Mouse (Mus musculus) kidney, postnatal 0 days (tissue): ENCODE results near the gene Armc2. TPM values are rescaled to one million over a fixed set of nuclear protein-coding genes. Genes with fewer than 3 reads are reported as not detected.

Experiments
- ATAC-seq: fragments of 200-750 bp; cut with Nextera tagmentation; replicated peaks from 2 replicates; pipeline ENCODE4 v1.8.0; 2017; ENCODE audit warnings: low read depth, moderate number of reproducible peaks, moderate TSS enrichment, moderate library complexity; ENCODE audit not compliant: low FRiP score
- DNase-seq: peaks from one replicate; pipeline ENCODE4 v3.0.0-alpha.2; 2016; ENCODE audit warnings: low spot score
- H3K27ac ChIP-seq: fragments of 300-500 bp; sonication (generic); 2 replicates; pipeline ENCODE4 v1.5.1; 2014; ENCODE audit warnings: mild to moderate bottlenecking
- H3K27me3 ChIP-seq: fragments of 300-500 bp; sonication (generic); 2 replicates; pipeline ENCODE4 v1.6.1; 2014; ENCODE audit warnings: low read length, mixed read lengths; ENCODE audit not compliant: insufficient read depth
- H3K36me3 ChIP-seq: fragments of 300-500 bp; sonication (generic); 2 replicates; pipeline ENCODE4 v1.6.1; 2014; ENCODE audit warnings: low read length, mixed read lengths; ENCODE audit not compliant: insufficient read depth
- H3K4me1 ChIP-seq: fragments of 300-500 bp; sonication (generic); replicated peaks from 2 replicates; pipeline ENCODE4 v1.6.1; 2014; ENCODE audit warnings: antibody characterized with exemption, low read length, mixed read lengths; ENCODE audit not compliant: insufficient read depth
- H3K4me2 ChIP-seq: fragments of 300-500 bp; sonication (generic); 2 replicates; pipeline ENCODE4 v1.6.1; 2014; ENCODE audit warnings: mild to moderate bottlenecking, low read length, moderate library complexity, mixed read lengths
- H3K4me3 ChIP-seq: fragments of 300-500 bp; sonication (generic); replicated peaks from 2 replicates; pipeline ENCODE4 v1.5.1; 2014; ENCODE audit warnings: low read depth, low read length
- H3K9ac ChIP-seq: fragments of 300-500 bp; sonication (generic); 2 replicates; pipeline ENCODE4 v1.6.1; 2014; ENCODE audit warnings: low read depth, low read length
- H3K9me3 ChIP-seq: fragments of 300-500 bp; sonication (generic); replicated peaks from 2 replicates; pipeline ENCODE4 v1.6.1; 2016; ENCODE audit warnings: low read length, inconsistent platforms, mixed read lengths
- CTCF ChIP-seq: IDR thresholded peaks from 2 replicates; pipeline ENCODE4 v1.5.1; 2016; ENCODE audit warnings: antibody characterized with exemption, low read depth, mild to moderate bottlenecking, moderate library complexity
- WGBS: fragments of 180-500 bp; shearing (Covaris S2); extraction: QIAGEN DNeasy Blood & Tissue Kit; methylation state at CpG from one replicate; pipeline ENCODE4 v1.1.7; 2014; 5-methylcytosine and 5-hydroxymethylcytosine counted together
- polyA plus RNA-seq: library from polyadenylated mRNA; unstranded; fragments of >200 nt; fragmentation: Nextera tagmentation; extraction: Ambion mirVana; gene quantifications from 2 replicates; pipeline ENCODE4 v1.2.1, GENCODE M21; 2015

Gene Armc2
- polyA plus RNA-seq, 1 experiment from 2014 or later: 0.71 TPM

DNA sequence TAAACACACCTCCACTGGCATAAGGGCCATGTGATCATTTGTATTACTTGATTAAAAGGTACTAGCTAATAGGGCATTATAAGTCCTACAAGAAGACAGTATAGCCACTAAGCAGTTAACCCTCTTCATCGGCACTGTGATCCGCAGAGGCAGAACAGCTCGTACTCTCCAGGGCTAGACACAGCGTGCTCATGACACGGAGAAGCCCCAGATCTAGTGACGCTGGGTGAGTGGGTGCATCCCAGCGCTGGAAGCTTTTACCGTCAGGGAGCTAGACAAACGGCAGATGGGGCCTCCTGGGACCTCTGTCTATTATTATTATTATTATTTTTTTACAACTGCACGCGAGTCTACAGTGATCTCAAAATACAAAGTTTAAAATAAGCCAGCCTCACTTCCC, 9.1 kb upstream of the Armc2 start:
- ATAC-seq (no peak), DNase-seq (no peak)
- no peak overlapping the region for H3K27ac ChIP-seq
- H3K36me3 ChIP-seq: no peaks in the 10 kb centered on the region
- no peak overlapping the region for H3K9ac ChIP-seq
- H3K4me3 ChIP-seq: no peak overlapping the region
- no peak for TF ChIP-seq CTCF
- H3K4me1 ChIP-seq: no peaks in the 10 kb centered on the region
- peak overlapping the region; percentile 37 for H3K4me2 ChIP-seq
- 33% methylated on average over 11 of the region's 11 CpGs for WGBS
- H3K27me3 ChIP-seq: no peaks in the 10 kb centered on the region
- no peaks in the 10 kb centered on the region for H3K9me3 ChIP-seq

DNA sequence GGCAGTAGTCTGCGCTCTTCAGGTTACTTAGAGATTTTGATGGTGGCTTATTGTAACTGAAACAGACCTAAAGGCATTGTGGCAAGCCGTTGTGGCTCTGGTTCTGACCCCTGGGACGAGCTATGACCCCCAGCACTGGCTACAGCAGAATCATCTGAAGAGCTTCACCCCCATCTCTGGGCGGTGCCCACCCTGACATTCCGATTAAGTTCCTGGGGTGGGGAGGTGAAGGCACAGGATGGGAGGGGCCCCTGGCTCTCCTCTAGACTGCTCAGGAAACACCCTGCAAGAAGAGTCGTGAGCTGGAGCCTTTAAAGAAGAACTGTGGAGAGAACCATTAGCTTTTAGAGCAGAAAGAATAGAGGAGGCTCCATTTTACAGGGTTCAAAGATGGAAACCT, 6.2 kb upstream of the Armc2 start:
- H3K27ac ChIP-seq: no peak overlapping the region
- 67% methylated on average over 6 of the region's 6 CpGs for WGBS
- TF ChIP-seq CTCF: no peak

DNA sequence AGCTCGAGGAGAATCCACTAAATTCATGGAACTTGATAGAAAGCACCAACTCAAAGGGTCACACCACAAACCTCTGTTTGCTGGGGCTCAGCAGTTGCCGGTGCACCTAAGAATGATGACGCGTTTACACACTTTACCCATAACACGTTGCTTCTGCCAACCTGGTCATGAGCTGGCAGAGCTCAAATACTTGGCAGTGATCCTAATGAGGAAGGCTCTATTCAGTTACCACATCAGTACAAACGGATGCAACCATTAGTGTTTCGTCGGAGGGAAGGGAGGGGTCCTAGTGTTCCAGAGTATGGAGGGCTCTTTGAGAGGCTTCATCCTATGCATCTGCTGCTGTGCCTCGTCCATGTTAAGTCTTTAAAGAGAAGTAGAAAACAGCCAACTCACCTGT, 3.3 kb upstream of the Armc2 start:
- H3K9ac ChIP-seq: no peak overlapping the region
- DNase-seq (no peak), ATAC-seq (no peak)
- TF ChIP-seq CTCF: no peak
- 83% methylated on average over 9 of the region's 9 CpGs for WGBS
- H3K4me1 ChIP-seq: no peaks in the 10 kb centered on the region
- no peak overlapping the region for H3K4me3 ChIP-seq
- no peaks in the 10 kb centered on the region for H3K36me3 ChIP-seq
- H3K4me2 ChIP-seq: no peak overlapping the region
- H3K9me3 ChIP-seq: no peaks in the 10 kb centered on the region
- no peaks in the 10 kb centered on the region for H3K27me3 ChIP-seq
- H3K27ac ChIP-seq: no peak overlapping the region

More for the DNA sequence above, 6.2 kb upstream of the Armc2 start:
- no peaks in the 10 kb centered on the region for H3K4me1 ChIP-seq
- no peak overlapping the region for H3K4me2 ChIP-seq
- no peaks in the 10 kb centered on the region for H3K9me3 ChIP-seq
- no peak overlapping the region for H3K9ac ChIP-seq
- H3K36me3 ChIP-seq: no peaks in the 10 kb centered on the region
- H3K4me3 ChIP-seq: no peak overlapping the region
- no peak for ATAC-seq
- no peak for DNase-seq
- no peaks in the 10 kb centered on the region for H3K27me3 ChIP-seq

DNA sequence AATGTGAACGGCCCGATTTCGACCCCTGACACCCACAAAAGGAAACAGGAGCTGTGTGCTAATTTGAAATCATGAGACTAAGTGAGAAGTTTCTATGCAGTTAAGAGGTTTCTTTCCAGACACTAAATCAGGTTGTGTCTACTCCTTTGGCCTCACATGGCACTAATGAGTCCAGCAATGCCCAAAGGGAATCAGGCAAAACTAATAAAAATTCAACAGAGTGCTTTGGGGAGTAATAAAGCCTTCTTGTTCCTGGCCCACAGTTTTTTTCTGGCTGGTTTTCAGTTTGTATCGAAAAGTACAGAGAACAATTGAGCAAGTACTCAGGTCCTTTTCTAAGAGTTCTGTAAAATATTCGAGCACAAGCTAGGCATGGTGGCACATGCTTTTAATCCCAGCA, 4.2 kb downstream of the Armc2 start:
- DNase-seq (no peak), ATAC-seq (no peak)
- H3K9ac ChIP-seq: no peak overlapping the region
- H3K4me1 ChIP-seq: no peaks in the 10 kb centered on the region
- 60% methylated on average over 5 of the region's 5 CpGs for WGBS
- H3K36me3 ChIP-seq: no peaks in the 10 kb centered on the region
- no peak overlapping the region for H3K4me3 ChIP-seq
- no peaks in the 10 kb centered on the region for H3K27me3 ChIP-seq
- no peak overlapping the region for H3K4me2 ChIP-seq
- H3K27ac ChIP-seq: no peak overlapping the region
- no peak for TF ChIP-seq CTCF
- no peaks in the 10 kb centered on the region for H3K9me3 ChIP-seq

DNA sequence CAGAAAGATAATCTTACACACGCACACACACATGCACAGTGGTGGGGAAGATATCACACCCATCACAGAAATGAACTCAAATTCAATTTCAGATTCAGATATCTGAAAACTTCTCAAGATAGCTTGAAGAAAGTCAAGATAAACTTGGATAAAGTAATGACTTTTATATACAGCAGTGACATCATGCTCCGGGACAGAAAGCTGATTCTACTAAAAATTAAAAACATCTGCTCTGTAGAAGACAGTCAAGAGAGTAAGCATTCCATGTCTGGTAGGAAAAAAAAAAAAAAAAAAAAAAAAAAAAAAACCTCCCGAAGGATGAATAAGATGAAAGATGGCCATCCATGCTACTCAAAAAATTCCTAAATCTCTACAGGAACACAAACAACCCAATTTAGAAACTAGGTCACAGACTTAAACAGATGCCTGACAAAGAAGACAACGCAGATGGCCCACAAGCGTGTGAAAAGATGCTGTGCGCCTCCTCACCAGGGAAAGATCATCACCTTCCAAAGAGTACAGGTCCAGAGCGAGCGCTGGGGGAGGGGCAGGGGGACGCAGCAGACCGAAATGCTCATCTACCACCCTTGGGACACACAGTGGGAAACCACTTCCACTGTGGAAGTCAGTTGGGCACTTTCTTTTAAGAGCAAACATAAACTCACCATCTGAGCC, 7.3 kb downstream of the Armc2 start:
- Histone ChIP-seq H3K36me3 (no peaks in the 10 kb centered on the region), H3K4me3 (no peak overlapping the region), H3K4me1 (no peaks in the 10 kb centered on the region), H3K4me2 (no peak overlapping the region), H3K27me3 (no peaks in the 10 kb centered on the region), H3K9me3 (no peaks in the 10 kb centered on the region), H3K9ac (no peak overlapping the region), H3K27ac (no peak overlapping the region)
- DNase-seq: no peak
- no peak for ATAC-seq
- no peak for TF ChIP-seq CTCF
- WGBS: 83% methylated on average over 10 of the region's 10 CpGs

DNA sequence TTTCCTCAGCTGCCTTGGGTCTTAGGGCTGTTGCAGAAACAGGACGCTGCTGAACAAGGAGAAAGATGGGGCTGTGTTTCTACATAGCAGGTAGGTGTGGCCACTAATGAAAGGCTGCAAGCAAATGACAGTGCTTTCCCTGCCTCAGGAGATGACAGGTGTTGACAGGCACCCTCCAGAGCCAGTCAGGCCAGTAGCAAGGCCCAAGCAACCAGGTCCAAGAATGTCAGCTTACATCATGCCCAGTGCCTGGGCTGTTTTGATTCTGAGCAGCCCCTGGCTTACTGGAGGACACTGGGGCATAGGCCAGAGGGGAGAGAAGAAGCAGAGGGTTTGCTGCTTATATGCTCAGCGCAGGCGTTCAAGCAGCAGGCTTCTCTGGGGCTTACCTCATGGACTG, 13.0 kb downstream of the Armc2 start:
- ATAC-seq (no peak), DNase-seq (no peak)
- Histone ChIP-seq H3K9me3 (no peaks in the 10 kb centered on the region), H3K9ac (no peak overlapping the region), H3K27me3 (no peaks in the 10 kb centered on the region), H3K4me1 (no peaks in the 10 kb centered on the region), H3K4me2 (no peak overlapping the region), H3K27ac (no peak overlapping the region), H3K4me3 (no peak overlapping the region), H3K36me3 (no peaks in the 10 kb centered on the region)
- no peak for TF ChIP-seq CTCF
- 90% methylated on average over 3 of the region's 3 CpGs for WGBS

DNA sequence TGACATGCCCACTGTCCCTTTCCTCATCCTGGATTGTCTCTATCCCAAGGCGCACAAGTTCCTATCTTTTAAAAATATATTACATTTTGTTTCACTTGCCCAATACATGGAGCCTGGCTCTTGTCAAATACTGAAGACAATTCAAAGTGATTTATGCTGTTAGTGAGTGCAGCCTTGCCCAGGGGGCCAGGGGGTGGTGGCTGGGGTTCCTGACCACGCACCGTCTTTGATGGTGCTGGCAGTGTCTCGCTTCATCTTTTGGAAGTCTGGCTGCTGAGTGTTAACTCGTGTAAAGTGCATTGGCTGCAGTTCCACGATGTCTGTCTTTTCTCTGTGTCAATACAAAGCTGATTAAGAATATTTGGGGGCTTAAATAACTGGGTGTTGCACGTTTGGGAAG, 13.6 kb downstream of the Armc2 start:
- Histone ChIP-seq H3K9ac (no peak overlapping the region), H3K4me2 (no peak overlapping the region), H3K9me3 (no peaks in the 10 kb centered on the region), H3K4me1 (no peaks in the 10 kb centered on the region), H3K4me3 (no peak overlapping the region), H3K27me3 (no peaks in the 10 kb centered on the region), H3K27ac (no peak overlapping the region), H3K36me3 (no peaks in the 10 kb centered on the region)
- no peak for TF ChIP-seq CTCF
- ATAC-seq (no peak), DNase-seq (no peak)
- WGBS: 63% methylated on average over 7 of the region's 7 CpGs
